Mouse (Mus musculus): Measurements from ENCODE around the gene Gm17545. TPM values are rescaled to one million over a fixed set of nuclear protein-coding genes. Genes with fewer than 3 reads are reported as not detected.
A peak's percentile ranks its signal among the peaks of the same experiment; 100 is the strongest.

Gene Gm17545
- polyA plus RNA-seq, 1 experiment from 2014 or later = not detected

- H3K9me3 ChIP-seq = no peaks in the 10 kb centered on the region
- H3K27me3 ChIP-seq (replicated peaks) = no peaks in the 10 kb centered on the region
- 95% methylated on average over 6 of the region's 6 CpGs for WGBS
- H3K4me2 ChIP-seq (replicated peaks) = no peak overlapping the region
- no peaks in the 10 kb centered on the region for H3K4me1 ChIP-seq
- H3K36me3 ChIP-seq = peaks cover 75% of the 10 kb centered on the region
- no peak overlapping the region for H3K27ac ChIP-seq
- no peak overlapping the region for H3K9ac ChIP-seq
- H3K4me3 ChIP-seq = no peak overlapping the region
- no peak for ATAC-seq (ENCODE audit: low FRiP score, low read depth)
Observed at GRCm38 (mm10) chr9:22449209-22449608, 4.9 kb upstream of the Gm17545 start.

GRCm38 (mm10) chr9:22452697-22453096 is 1.4 kb upstream of the Gm17545 start:
- Histone ChIP-seq H3K4me1 (no peaks in the 10 kb centered on the region), H3K9ac (no peak overlapping the region), H3K9me3 (no peaks in the 10 kb centered on the region), H3K4me3 (no peak overlapping the region), H3K4me2 (replicated peaks) (no peak overlapping the region), H3K27ac (no peak overlapping the region), H3K27me3 (replicated peaks) (no peaks in the 10 kb centered on the region), H3K36me3 (peaks cover 92% of the 10 kb centered on the region)
- ATAC-seq (ENCODE audit: low FRiP score, low read depth) = no peak
- WGBS = 87% methylated on average over 10 of the region's 10 CpGs

DNA sequence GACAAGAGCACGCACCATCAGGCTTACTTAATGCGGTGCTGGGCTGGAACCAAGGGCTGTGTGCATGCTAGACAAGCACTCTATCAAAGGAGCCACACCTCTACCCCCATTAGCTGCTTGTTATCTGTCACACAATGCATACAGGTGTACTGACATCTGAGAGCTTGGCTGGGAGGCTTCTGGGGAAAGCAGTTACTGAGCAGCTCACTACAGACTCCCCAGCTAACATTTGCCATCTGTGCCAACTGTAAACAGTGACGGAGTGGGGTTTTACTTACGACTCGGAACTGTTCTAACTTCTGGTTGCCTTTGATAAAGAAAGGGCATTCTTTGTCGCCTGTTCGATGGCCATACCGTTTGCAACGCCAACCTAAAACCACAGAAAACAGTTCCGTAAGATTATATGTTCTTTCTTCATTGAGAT is 577 bp upstream of the Gm17545 start:
- no peak overlapping the region for H3K9ac ChIP-seq
- no peak for ATAC-seq (ENCODE audit: low FRiP score, low read depth)
- no peak overlapping the region for H3K4me2 ChIP-seq (replicated peaks)
- no peaks in the 10 kb centered on the region for H3K4me1 ChIP-seq
- no peaks in the 10 kb centered on the region for H3K27me3 ChIP-seq (replicated peaks)
- H3K9me3 ChIP-seq = no peaks in the 10 kb centered on the region
- H3K36me3 ChIP-seq = peaks cover 84% of the 10 kb centered on the region
- no peak overlapping the region for H3K27ac ChIP-seq
- no peak overlapping the region for H3K4me3 ChIP-seq
- WGBS = 90% methylated on average over 10 of the region's 10 CpGs

DNA sequence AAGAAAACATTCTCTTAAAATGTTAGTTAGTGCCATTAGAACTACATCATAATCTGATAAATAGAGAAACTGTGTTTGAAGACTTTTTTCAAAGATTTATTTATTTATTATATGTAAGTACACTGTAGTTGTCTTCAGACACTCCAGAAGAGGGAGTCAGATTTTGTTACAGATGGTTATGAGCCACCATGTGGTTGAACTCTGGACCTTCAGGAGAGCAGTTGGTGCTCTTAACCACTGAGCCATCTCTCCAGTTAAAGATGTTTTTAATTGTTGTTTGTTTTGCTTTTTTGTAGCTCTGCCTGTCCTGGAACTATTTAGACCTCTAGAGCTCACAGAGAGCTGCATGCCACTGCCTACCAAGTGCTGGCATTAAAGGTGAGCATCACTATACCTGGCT is 951 bp downstream of the Gm17545 start:
- peaks cover 72% of the 10 kb centered on the region for H3K36me3 ChIP-seq
- H3K9me3 ChIP-seq = no peaks in the 10 kb centered on the region
- no peak overlapping the region for H3K27ac ChIP-seq
- no peak for ATAC-seq (ENCODE audit: low FRiP score, low read depth)
- no peak overlapping the region for H3K9ac ChIP-seq
- no peaks in the 10 kb centered on the region for H3K27me3 ChIP-seq (replicated peaks)
- no peak overlapping the region for H3K4me2 ChIP-seq (replicated peaks)
- H3K4me3 ChIP-seq = no peak overlapping the region
- no peaks in the 10 kb centered on the region for H3K4me1 ChIP-seq

DNA sequence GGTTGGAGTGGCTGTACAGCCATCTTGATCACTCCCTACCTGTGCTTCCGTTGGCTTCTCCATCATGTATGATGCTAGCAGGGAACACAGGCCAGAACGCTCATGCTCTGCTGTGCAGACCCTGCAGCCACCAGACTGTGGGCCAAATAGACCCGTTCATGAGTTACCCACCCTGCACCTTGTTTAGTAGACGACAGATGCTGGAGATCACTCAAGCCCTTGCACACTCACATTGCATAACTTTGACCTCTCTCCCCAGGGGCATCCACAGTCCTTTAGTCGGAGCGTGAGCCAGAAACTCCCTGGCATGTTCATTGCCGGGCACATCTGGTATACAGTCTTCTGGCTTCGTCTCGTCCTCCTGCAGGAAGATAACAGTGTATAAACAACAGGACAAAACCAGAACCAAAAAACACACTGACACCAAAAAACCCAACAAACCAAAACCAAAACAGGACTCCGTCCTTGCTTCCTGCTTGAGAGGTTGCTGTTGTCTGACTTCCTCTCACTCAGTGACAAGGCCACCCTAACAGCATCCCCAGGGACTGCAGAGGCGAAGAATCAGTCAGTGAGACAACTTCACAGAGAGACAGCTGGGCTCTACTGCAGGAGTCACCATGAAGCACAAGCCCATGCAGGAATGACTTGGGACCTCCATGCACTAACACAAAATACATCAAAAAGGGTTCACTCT is 3.2 kb downstream of the Gm17545 start:
- WGBS = 90% methylated on average over 11 of the region's 11 CpGs
- H3K9me3 ChIP-seq = no peaks in the 10 kb centered on the region
- H3K36me3 ChIP-seq = peaks cover 60% of the 10 kb centered on the region
- H3K27ac ChIP-seq = no peak overlapping the region
- ATAC-seq (ENCODE audit: low FRiP score, low read depth) = no peak
- H3K9ac ChIP-seq = no peak overlapping the region
- no peaks in the 10 kb centered on the region for H3K27me3 ChIP-seq (replicated peaks)
- no peak overlapping the region for H3K4me3 ChIP-seq
- H3K4me1 ChIP-seq = no peaks in the 10 kb centered on the region
- no peak overlapping the region for H3K4me2 ChIP-seq (replicated peaks)

DNA sequence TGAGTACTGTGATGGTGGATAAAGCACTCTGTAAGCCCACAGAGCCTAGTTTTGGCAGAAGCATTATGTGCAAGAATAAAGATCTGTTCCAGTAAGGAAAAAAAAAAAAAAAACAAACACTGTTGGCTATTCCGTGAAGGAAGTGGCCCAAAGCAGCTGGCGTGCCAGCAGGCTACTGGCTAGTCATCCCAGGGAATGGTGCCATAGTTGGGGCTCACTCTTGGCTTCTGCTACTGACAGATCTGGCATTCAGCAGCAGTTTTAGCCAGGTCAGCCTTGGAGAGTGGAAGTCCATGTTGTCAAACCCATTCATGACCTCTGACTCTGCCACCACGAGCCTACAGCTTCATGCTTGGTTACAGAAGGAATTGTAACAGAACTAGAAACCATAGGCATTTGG is 7.9 kb downstream of the Gm17545 start:
- H3K9ac ChIP-seq = no peak overlapping the region
- WGBS = 89% methylated on average over 3 of the region's 3 CpGs
- no peaks in the 10 kb centered on the region for H3K9me3 ChIP-seq
- ATAC-seq (ENCODE audit: low FRiP score, low read depth) = no peak
- H3K36me3 ChIP-seq = peaks cover 20% of the 10 kb centered on the region
- H3K4me3 ChIP-seq = no peak overlapping the region
- H3K4me1 ChIP-seq = no peaks in the 10 kb centered on the region
- no peaks in the 10 kb centered on the region for H3K27me3 ChIP-seq (replicated peaks)
- no peak overlapping the region for H3K27ac ChIP-seq
- H3K4me2 ChIP-seq (replicated peaks) = no peak overlapping the region

- H3K9ac ChIP-seq = no peak overlapping the region
- ATAC-seq (ENCODE audit: low FRiP score, low read depth) = no peak
- no peak overlapping the region for H3K27ac ChIP-seq
- peaks cover 7% of the 10 kb centered on the region; the same call in 1 of the 2 replicates for H3K36me3 ChIP-seq
- H3K9me3 ChIP-seq = no peaks in the 10 kb centered on the region
- no peaks in the 10 kb centered on the region for H3K27me3 ChIP-seq (replicated peaks)
- no peak overlapping the region for H3K4me2 ChIP-seq (replicated peaks)
- no peak overlapping the region for H3K4me3 ChIP-seq
- no peaks in the 10 kb centered on the region for H3K4me1 ChIP-seq
- WGBS = 95% methylated on average over 5 of the region's 5 CpGs
Observed at GRCm38 (mm10) chr9:22466212-22466611, 12.1 kb downstream of the Gm17545 start.

DNA sequence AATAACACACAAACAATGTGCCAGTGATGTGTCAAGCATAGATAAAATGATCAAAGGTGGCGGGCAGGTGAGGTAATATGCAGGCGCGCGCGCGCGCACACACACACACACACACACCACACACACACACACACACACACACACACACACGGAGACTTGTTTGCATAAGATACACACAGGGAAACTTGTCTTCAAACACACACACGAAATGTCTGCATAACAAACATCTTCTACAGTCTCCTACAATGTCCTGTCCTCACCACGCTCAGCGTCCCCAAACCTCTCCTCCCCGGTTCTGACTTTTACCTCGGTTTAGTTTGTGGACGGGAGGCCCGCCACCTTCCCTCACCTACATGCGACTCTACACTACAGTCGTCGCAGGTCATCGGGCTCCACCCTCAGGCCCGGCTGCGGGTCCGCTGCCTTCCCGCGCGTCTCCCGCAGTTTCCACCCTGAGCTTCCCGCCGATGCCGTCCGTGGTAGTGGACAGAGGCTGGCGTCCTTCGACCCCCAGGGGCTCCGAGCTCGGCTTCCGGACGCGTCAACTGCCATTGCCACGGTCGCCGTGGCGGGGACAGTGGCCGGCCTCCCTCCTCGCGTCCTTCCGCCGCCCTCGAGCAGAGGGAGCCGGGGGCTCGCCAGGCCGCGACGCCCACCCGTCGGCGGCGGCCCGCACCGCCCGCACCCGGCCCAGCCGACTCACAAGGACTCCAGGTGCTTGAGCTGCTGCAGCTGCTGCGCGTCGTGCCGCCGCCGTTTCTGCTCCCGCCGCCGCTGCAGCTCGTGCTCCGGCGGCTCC is 13.5 kb downstream of the Gm17545 start:
- 2% methylated on average over 73 of the region's 73 CpGs for WGBS
- ATAC-seq (ENCODE audit: low FRiP score, low read depth) = peak; percentile 74
- Histone ChIP-seq H3K9me3 (no peaks in the 10 kb centered on the region), H3K27ac (peak overlapping the region; percentile 70), H3K27me3 (replicated peaks) (no peaks in the 10 kb centered on the region), H3K9ac (peak overlapping the region; percentile 91), H3K36me3 (peaks cover 5% of the 10 kb centered on the region; the same call in 1 of the 2 replicates), H3K4me1 (no peaks in the 10 kb centered on the region), H3K4me3 (peak overlapping the region; percentile 86), H3K4me2 (replicated peaks) (peak overlapping the region; percentile 68)

GRCm38 (mm10) chr9:22468170-22468898 is 14.2 kb downstream of the Gm17545 start:
- Histone ChIP-seq H3K9me3 (no peaks in the 10 kb centered on the region), H3K4me2 (replicated peaks) (peak overlapping the region; percentile 68), H3K9ac (peak overlapping the region; percentile 91), H3K4me1 (no peaks in the 10 kb centered on the region), H3K27ac (peak overlapping the region; percentile 70), H3K36me3 (peaks cover 5% of the 10 kb centered on the region; the same call in 1 of the 2 replicates), H3K4me3 (peak overlapping the region; percentile 86), H3K27me3 (replicated peaks) (no peaks in the 10 kb centered on the region)
- ATAC-seq (ENCODE audit: low FRiP score, low read depth) = peak; percentile 92
- WGBS = 4% methylated on average over 43 of the region's 43 CpGs

GRCm38 (mm10) chr9:22468899-22469259 is 14.8 kb downstream of the Gm17545 start:
- Histone ChIP-seq H3K4me3 (no peak overlapping the region), H3K27ac (no peak overlapping the region), H3K27me3 (replicated peaks) (no peaks in the 10 kb centered on the region), H3K9me3 (no peaks in the 10 kb centered on the region), H3K9ac (no peak overlapping the region), H3K4me2 (replicated peaks) (no peak overlapping the region), H3K36me3 (peaks cover 5% of the 10 kb centered on the region; the same call in 1 of the 2 replicates), H3K4me1 (no peaks in the 10 kb centered on the region)
- ATAC-seq (ENCODE audit: low FRiP score, low read depth) = no peak
- WGBS = 80% methylated on average over 8 of the region's 8 CpGs

GRCm38 (mm10) chr9:22469643-22470042 is 15.6 kb downstream of the Gm17545 start, which contains the start of gene Rp9:
Gene Rp9, minus strand, starts transcription at chr9:22469743.
- ATAC-seq (ENCODE audit: low FRiP score, low read depth) = no peak
- Histone ChIP-seq H3K4me1 (no peaks in the 10 kb centered on the region), H3K4me2 (replicated peaks) (peak within 1 kb of the TSS; percentile 68), H3K9me3 (no peaks in the 10 kb centered on the region), H3K27ac (no peak within 1 kb of the TSS), H3K4me3 (no peak within 1 kb of the TSS), H3K36me3 (peaks cover 5% of the 10 kb centered on the region; the same call in 1 of the 2 replicates), H3K9ac (no peak within 1 kb of the TSS), H3K27me3 (replicated peaks) (no peaks in the 10 kb centered on the region)
- WGBS = 87% methylated on average over 3 of the region's 3 CpGs

GRCm38 (mm10) chr9:22475424-22475868 is 21.4 kb downstream of the Gm17545 start, which contains the start of gene Bbs9:
Gene Bbs9, plus strand, starts transcription at chr9:22475715.
- no peaks in the 10 kb centered on the region for H3K36me3 ChIP-seq
- H3K27ac ChIP-seq = no peak within 1 kb of the TSS
- ATAC-seq (ENCODE audit: low FRiP score, low read depth) = peak; percentile 100
- peak within 1 kb of the TSS; percentile 90 for H3K4me2 ChIP-seq (replicated peaks)
- H3K4me3 ChIP-seq = peak within 1 kb of the TSS; percentile 60
- H3K27me3 ChIP-seq (replicated peaks) = no peaks in the 10 kb centered on the region
- H3K9ac ChIP-seq = peak within 1 kb of the TSS; percentile 58
- H3K4me1 ChIP-seq = no peaks in the 10 kb centered on the region
- no peaks in the 10 kb centered on the region for H3K9me3 ChIP-seq
- WGBS = under 1% methylated on average over 25 of the region's 25 CpGs

Measured in neural tube, embryonic 12.5 days (tissue).